Mouse (Mus musculus) forebrain, embryonic 16.5 days (tissue): Measurements from ENCODE around the gene Gna12. TPM values are rescaled to one million over a fixed set of nuclear protein-coding genes. Genes with fewer than 3 reads are reported as not detected.

Experiments used
- ATAC-seq: fragments of 200-750 bp; cut with Nextera tagmentation; 2 replicates; pipeline ENCODE4 v1.8.0; 2017; ENCODE audit warnings: mild to moderate bottlenecking, moderate library complexity
- H3K27ac ChIP-seq: fragments of 300-500 bp; sonication (generic); 2 replicates; pipeline ENCODE4 v1.5.1; 2014; ENCODE audit warnings: low read length, control low read depth
- H3K27me3 ChIP-seq: fragments of 300-500 bp; sonication (generic); replicated peaks from 2 replicates; pipeline ENCODE4 v1.6.1; 2014; ENCODE audit warnings: low read length; ENCODE audit not compliant: control insufficient read depth, insufficient read depth
- H3K36me3 ChIP-seq: fragments of 300-500 bp; sonication (generic); 2 replicates; pipeline ENCODE4 v1.6.1; 2014; ENCODE audit not compliant: control insufficient read depth, insufficient read depth
- H3K4me1 ChIP-seq: fragments of 300-500 bp; sonication (generic); replicated peaks from 2 replicates; pipeline ENCODE4 v1.6.1; 2014; ENCODE audit warnings: low read length; ENCODE audit not compliant: control insufficient read depth, insufficient read depth
- H3K4me2 ChIP-seq: fragments of 300-500 bp; sonication (generic); 2 replicates; pipeline ENCODE4 v1.6.1; 2014; ENCODE audit warnings: mild to moderate bottlenecking, low read length, control low read depth
- H3K4me3 ChIP-seq: fragments of 300-500 bp; sonication (generic); replicated peaks from 2 replicates; pipeline ENCODE4 v1.5.1; 2014; ENCODE audit warnings: mild to moderate bottlenecking, low read length, control low read depth
- H3K9ac ChIP-seq: fragments of 300-500 bp; sonication (generic); replicated peaks from 2 replicates; pipeline ENCODE4 v1.6.1; 2014; ENCODE audit warnings: low read depth, low read length, control low read depth
- H3K9me3 ChIP-seq: fragments of 300-500 bp; sonication (generic); 2 replicates; pipeline ENCODE4 v1.6.1; 2016; ENCODE audit warnings: low read length; ENCODE audit not compliant: control insufficient read depth
- WGBS: fragments of 180-500 bp; shearing (Covaris S2); extraction: QIAGEN DNeasy Blood & Tissue Kit; methylation state at CpG from one replicate; pipeline ENCODE4 v1.1.7; 2014; 5-methylcytosine and 5-hydroxymethylcytosine counted together
- polyA plus RNA-seq: library from polyadenylated mRNA; unstranded; fragments of >200 nt; fragmentation: Nextera tagmentation; extraction: Ambion mirVana; gene quantifications from 2 replicates; pipeline ENCODE4 v1.2.1, GENCODE M21; 2015

Gna12 gene
- polyA plus RNA-seq, 1 experiment from 2014 or later, result 13.5 TPM

DNA sequence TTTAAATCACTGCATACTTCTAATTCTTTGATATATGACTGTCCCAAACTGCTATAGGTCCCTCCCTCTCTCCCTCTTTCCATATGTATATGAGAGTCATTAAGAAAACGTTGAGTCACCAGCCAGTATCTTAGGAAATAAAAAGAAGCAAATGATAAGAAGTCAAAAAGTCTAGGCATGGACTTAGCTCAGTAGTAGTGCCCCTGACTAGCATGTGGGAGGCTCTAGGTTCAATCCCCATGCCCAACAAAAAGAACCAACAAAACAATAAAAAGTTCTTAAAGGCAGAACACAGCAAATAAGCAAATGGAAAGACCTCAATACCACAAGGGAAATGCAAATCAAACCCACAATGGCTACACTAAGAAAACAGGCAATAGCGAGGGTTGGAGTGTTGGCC lies 18.8 kb downstream of the Gna12 start:
- no peak for ATAC-seq
- H3K4me3 ChIP-seq, result no peak overlapping the region
- no peaks in the 10 kb centered on the region for H3K27me3 ChIP-seq
- 49% methylated on average over 2 of the region's 2 CpGs for WGBS
- H3K9ac ChIP-seq, result no peak overlapping the region
- H3K27ac ChIP-seq, result no peak overlapping the region
- peaks cover 28% of the 10 kb centered on the region for H3K4me1 ChIP-seq
- no peaks in the 10 kb centered on the region for H3K36me3 ChIP-seq
- H3K4me2 ChIP-seq, result no peak overlapping the region
- no peaks in the 10 kb centered on the region for H3K9me3 ChIP-seq

DNA sequence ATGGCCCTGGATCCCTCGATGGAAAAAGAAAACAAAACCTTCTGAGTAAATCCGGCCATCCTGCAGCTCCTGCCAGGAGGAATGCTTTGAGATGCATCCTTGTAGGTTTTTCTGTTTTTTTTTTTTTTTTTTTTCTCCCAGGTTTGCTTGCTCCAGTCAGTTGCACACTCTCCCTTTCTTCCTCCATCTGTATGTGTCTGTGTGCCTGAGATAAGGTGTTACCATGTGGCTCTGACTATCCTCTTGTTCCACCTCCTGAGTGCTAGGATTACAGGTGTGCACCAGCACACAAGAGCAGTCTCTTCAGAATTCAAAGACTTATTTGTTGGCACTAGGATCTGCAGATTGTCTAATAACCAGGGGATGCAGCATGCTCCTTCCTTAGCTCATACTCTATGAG lies 23.3 kb downstream of the Gna12 start:
- H3K9ac ChIP-seq, result no peak overlapping the region
- H3K27me3 ChIP-seq, result no peaks in the 10 kb centered on the region
- H3K4me3 ChIP-seq, result no peak overlapping the region
- no peak overlapping the region for H3K4me2 ChIP-seq
- no peak for ATAC-seq
- WGBS, result 62% methylated on average over 2 of the region's 2 CpGs
- H3K36me3 ChIP-seq, result no peaks in the 10 kb centered on the region
- peaks cover 4% of the 10 kb centered on the region; the same call in 1 of the 2 replicates for H3K4me1 ChIP-seq
- no peaks in the 10 kb centered on the region for H3K9me3 ChIP-seq
- no peak overlapping the region for H3K27ac ChIP-seq

DNA sequence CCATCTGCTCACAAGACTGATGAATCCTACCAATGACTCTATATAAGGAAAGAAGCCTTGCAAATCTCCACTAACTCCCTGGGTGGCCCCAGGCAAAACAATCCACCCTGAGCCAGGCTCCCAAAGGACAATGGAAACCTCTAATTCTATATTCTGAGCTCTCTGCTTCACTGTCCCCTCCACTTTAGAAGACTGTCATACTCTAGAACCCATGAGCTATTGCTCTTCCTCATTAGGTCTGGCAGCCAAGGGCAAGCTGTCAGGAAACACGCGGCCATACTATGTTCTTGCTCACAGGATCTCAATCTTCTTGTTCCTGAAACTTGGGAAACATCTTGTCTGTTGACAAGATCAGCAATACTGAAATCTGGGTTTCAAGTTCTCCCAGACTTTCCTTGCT lies 24.0 kb downstream of the Gna12 start:
- no peaks in the 10 kb centered on the region for H3K27me3 ChIP-seq
- no peak overlapping the region for H3K4me2 ChIP-seq
- no peaks in the 10 kb centered on the region; the same call in 1 of the 2 replicates for H3K4me1 ChIP-seq
- H3K9me3 ChIP-seq, result no peaks in the 10 kb centered on the region
- no peak overlapping the region for H3K9ac ChIP-seq
- no peaks in the 10 kb centered on the region for H3K36me3 ChIP-seq
- no peak for ATAC-seq
- H3K4me3 ChIP-seq, result no peak overlapping the region
- no peak overlapping the region for H3K27ac ChIP-seq
- WGBS, result 94% methylated on average over 2 of the region's 2 CpGs

DNA sequence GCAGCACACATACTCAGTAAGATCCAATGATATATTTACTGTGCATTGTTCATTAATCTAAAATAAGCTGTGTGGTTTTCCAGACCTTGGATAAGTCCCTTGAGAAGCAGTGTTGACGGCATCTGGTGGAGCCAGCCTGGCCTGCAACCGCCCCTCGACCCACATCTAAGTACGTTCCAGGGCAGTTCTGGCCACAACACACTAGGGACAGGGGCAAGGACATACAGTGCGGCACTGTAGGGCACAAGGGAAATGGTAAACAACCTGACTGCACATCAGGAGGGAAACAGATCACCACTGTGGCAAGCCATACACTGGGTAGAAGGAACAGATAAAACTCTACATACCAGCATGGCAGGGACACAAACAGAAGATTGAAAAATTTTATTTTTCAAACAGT lies 28.4 kb downstream of the Gna12 start:
- no peak overlapping the region for H3K4me2 ChIP-seq
- no peaks in the 10 kb centered on the region for H3K36me3 ChIP-seq
- 92% methylated on average over 5 of the region's 5 CpGs for whole genome bisulfite sequencing
- H3K9ac ChIP-seq, result no peak overlapping the region
- ATAC-seq, result no peak
- H3K27ac ChIP-seq, result no peak overlapping the region
- H3K4me1 ChIP-seq, result no peaks in the 10 kb centered on the region
- H3K9me3 ChIP-seq, result no peaks in the 10 kb centered on the region
- H3K4me3 ChIP-seq, result no peak overlapping the region
- no peaks in the 10 kb centered on the region for H3K27me3 ChIP-seq

GRCm38 (mm10) chr5:140800288-140800923 lies 29.8 kb downstream of the Gna12 start:
- no peak for ATAC-seq
- Histone ChIP-seq H3K9ac (no peak overlapping the region), H3K4me1 (no peaks in the 10 kb centered on the region), H3K4me3 (no peak overlapping the region), H3K27ac (no peak overlapping the region), H3K36me3 (no peaks in the 10 kb centered on the region), H3K4me2 (no peak overlapping the region), H3K27me3 (no peaks in the 10 kb centered on the region), H3K9me3 (no peaks in the 10 kb centered on the region)
- WGBS, result 71% methylated on average over 6 of the region's 6 CpGs

DNA sequence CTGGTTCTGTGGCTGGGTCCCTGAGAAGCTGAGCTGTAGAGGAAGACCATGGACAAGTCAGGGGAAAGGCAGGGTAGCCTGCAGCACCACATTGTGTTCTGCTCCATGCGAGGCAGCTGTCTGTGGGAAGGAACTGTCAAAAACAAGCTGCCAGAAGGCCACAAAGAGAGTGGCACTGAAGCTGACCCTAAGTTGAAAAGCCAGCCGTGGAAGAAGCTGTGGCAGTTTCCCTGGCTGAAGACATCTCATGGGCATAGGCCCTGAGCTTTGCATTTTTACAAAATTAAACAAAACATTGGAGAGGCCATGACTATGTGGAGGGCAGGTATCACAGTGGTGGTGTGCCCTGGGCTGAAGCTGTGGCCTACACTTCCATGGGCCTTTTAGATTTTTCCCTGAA lies 31.0 kb downstream of the Gna12 start:
- no peak overlapping the region for H3K4me2 ChIP-seq
- H3K9ac ChIP-seq, result no peak overlapping the region
- H3K9me3 ChIP-seq, result no peaks in the 10 kb centered on the region
- H3K27me3 ChIP-seq, result no peaks in the 10 kb centered on the region
- H3K4me3 ChIP-seq, result no peak overlapping the region
- no peaks in the 10 kb centered on the region for H3K36me3 ChIP-seq
- no peaks in the 10 kb centered on the region for H3K4me1 ChIP-seq
- WGBS, result 63% methylated on average over 2 of the region's 2 CpGs
- no peak for ATAC-seq
- no peak overlapping the region for H3K27ac ChIP-seq

- H3K9ac ChIP-seq, result no peak overlapping the region
- H3K27me3 ChIP-seq, result no peaks in the 10 kb centered on the region
- WGBS, result 75% methylated on average over 5 of the region's 5 CpGs
- no peaks in the 10 kb centered on the region for H3K36me3 ChIP-seq
- H3K4me1 ChIP-seq, result no peaks in the 10 kb centered on the region
- no peak overlapping the region for H3K27ac ChIP-seq
- H3K4me3 ChIP-seq, result no peak overlapping the region
- no peaks in the 10 kb centered on the region for H3K9me3 ChIP-seq
- H3K4me2 ChIP-seq, result no peak overlapping the region
- no peak for ATAC-seq
Observed at GRCm38 (mm10) chr5:140798775-140799174, 31.5 kb downstream of the Gna12 start.

DNA sequence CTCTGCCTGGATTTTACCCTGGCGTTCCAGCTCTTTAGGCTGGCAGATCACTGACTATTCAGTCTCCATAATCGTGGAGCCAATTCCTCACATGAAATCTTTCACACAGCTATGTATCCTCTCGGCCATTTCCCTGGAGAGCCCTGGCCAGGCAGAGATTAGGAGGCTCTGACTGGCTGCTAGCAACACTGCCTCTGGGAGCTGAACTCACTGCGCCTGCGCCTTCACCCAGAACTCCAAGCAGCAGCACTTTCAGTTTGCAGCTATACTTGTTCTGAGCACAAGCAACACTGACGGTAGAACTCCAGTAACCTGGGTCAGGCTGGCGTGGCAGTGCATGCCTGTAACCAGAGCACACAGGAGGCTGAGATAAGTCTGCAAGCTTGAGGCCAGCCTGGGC lies 32.1 kb downstream of the Gna12 start:
- Histone ChIP-seq H3K9me3 (no peaks in the 10 kb centered on the region), H3K4me3 (no peak overlapping the region), H3K27me3 (no peaks in the 10 kb centered on the region), H3K36me3 (no peaks in the 10 kb centered on the region), H3K9ac (no peak overlapping the region), H3K4me2 (no peak overlapping the region), H3K4me1 (no peaks in the 10 kb centered on the region; the same call in 1 of the 2 replicates), H3K27ac (no peak overlapping the region)
- ATAC-seq, result no peak
- WGBS, result 83% methylated on average over 7 of the region's 7 CpGs

- Histone ChIP-seq H3K4me3 (no peak overlapping the region), H3K4me2 (no peak overlapping the region), H3K27me3 (no peaks in the 10 kb centered on the region), H3K4me1 (peaks cover 21% of the 10 kb centered on the region), H3K27ac (no peak overlapping the region), H3K9me3 (no peaks in the 10 kb centered on the region), H3K36me3 (no peaks in the 10 kb centered on the region), H3K9ac (no peak overlapping the region)
- WGBS, result 76% methylated on average over 3 of the region's 3 CpGs
- no peak for ATAC-seq
Observed at GRCm38 (mm10) chr5:140796051-140796450, 34.2 kb downstream of the Gna12 start.

GRCm38 (mm10) chr5:140795176-140795575 lies 35.1 kb downstream of the Gna12 start:
- Histone ChIP-seq H3K36me3 (no peaks in the 10 kb centered on the region), H3K4me2 (no peak overlapping the region), H3K9me3 (no peaks in the 10 kb centered on the region), H3K4me3 (no peak overlapping the region), H3K9ac (no peak overlapping the region), H3K27ac (no peak overlapping the region), H3K27me3 (no peaks in the 10 kb centered on the region), H3K4me1 (peaks cover 29% of the 10 kb centered on the region)
- ATAC-seq, result no peak
- 83% methylated on average over 2 of the region's 2 CpGs for WGBS
